Mouse (Mus musculus): ENCODE measurements around the gene Tpst1.

DNA sequence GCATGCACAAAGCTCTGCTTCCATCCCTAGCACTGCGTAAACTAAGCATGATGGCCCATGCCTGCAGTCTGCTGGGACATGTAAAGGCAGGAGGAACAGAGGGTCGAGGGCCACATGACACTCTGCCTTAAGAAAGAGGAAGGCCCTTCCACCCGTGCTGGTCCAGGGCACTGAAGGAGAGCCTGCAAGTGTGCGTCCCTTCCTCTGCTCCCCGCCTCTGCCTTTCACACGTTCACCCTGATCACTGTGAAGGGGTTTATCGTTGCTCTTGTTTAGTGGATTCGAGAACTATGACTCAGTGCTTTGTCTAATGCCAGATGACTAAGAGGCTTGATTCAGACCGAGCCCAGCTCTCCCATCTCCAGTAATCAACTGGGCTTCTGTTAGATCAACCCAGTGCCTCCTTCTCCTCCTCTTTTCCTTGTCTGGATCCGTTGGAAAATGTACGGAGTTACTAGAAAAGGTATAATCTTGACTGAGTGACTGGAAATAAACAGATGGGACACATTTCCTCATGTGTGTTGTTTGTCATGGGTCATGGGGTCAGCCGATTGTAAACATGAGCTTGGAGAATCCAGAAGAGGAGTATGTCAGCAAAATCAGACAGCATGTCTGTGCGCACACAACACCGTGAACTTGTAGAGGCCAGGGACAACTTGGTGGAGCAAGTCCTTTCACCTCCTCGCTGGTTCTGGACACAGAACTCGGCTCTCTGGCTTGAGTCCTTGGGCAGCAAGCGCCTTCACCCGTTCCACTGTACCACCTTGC, 16.7 kb downstream of the Tpst1 start:
- no peak for TF ChIP-seq CTCF (IDR thresholded peaks at IDR 0.05; ENCODE audit: low read depth, low read length)
- no peak for TF ChIP-seq POLR2A (IDR thresholded peaks at IDR 0.05; ENCODE audit: extremely low read depth, insufficient read depth, low read length)
